Mouse (Mus musculus): ENCODE data around the gene Farp1.

Farp1 gene

DNA sequence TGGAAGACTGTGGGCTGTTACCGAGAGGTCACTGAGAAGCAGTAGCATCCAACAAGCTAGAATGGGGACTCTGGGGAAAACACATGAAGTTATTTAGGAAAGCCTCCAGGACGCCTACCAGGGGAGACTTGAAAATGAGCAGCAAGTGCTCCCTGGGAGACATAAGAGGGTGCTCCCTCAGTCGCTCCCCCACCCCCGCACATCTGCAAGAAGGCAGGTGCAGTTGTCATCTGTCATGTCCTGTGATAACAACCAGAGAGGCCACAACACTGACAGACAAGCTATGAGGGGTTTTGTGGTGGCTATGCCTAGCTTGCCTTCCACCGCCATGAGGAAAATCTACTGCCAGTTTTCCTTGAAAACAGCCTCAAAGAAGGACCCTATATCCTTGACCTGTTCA lies 287.1 kb downstream of the Farp1 start:
- no peak for DNase-seq

DNA sequence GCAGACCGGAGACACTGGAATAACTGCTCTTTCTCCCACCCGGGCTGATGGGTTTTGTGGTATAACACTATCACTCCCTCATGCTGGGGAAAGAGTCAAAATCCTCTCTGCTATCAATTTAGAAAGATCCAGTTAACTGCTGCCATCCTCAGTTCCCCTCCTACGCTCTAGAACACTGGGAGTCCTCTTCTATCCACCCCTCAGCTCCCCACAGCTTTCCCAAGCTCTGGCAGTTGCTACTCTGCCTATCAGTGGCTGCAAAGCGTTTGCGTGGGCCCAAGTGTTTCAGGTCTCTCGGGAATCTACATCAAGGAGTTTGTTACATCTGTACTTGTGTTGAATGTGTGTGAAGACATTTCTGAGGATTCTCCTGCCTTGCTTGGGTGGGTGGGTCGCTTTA lies 287.6 kb downstream of the Farp1 start:
- DNase-seq = no peak

- no peak for DNase-seq
These were observed 289.7 kb downstream of the Farp1 start for GRCm38 (mm10) chr14:121324521-121325330.

GRCm38 (mm10) chr14:121326432-121326831 lies 291.4 kb downstream of the Farp1 start:
- DNase-seq = no peak

DNA sequence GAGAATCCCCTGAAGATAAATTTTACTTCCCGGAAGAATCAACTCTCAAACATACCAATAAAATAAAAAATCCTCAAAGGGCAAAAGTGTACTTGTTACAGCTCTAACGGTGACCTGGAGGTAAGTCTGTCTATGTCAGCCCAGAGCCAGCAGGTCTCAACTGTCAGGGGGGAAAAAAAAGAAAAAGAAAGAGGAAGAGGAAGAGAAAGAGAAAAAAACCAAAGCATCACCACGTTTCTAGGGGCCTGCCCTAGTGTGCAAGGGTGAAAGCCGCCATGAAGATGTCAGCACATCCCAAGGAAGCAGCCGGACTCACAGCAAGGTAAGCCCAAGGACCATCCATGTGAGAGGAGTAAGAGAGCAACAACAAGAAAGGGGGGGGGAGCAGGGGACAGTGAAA lies 293.9 kb downstream of the Farp1 start:
- no peak for DNase-seq

GRCm38 (mm10) chr14:121329401-121330089 lies 294.5 kb downstream of the Farp1 start:
- no peak for DNase-seq

DNA sequence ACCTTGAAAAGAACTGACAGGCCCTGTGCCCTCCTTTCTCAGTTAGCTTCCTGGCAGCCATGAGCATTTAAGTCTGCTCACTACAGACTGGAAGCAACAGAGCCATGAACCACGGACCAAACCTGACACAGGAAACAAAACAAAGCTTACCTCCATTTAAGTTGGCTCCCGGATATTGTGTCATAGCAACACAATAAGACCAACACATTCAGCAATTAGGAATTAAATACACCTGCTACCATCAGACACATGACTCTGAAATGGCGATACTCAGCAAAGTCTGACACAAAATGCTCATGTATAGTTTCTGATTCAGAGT lies 295.0 kb downstream of the Farp1 start:
- no peak for DNase-seq

Measured in cerebellum, adult 11 months (tissue).